ENCODE assay signal across 12 mouse cellular contexts in the genomic region with DNA sequence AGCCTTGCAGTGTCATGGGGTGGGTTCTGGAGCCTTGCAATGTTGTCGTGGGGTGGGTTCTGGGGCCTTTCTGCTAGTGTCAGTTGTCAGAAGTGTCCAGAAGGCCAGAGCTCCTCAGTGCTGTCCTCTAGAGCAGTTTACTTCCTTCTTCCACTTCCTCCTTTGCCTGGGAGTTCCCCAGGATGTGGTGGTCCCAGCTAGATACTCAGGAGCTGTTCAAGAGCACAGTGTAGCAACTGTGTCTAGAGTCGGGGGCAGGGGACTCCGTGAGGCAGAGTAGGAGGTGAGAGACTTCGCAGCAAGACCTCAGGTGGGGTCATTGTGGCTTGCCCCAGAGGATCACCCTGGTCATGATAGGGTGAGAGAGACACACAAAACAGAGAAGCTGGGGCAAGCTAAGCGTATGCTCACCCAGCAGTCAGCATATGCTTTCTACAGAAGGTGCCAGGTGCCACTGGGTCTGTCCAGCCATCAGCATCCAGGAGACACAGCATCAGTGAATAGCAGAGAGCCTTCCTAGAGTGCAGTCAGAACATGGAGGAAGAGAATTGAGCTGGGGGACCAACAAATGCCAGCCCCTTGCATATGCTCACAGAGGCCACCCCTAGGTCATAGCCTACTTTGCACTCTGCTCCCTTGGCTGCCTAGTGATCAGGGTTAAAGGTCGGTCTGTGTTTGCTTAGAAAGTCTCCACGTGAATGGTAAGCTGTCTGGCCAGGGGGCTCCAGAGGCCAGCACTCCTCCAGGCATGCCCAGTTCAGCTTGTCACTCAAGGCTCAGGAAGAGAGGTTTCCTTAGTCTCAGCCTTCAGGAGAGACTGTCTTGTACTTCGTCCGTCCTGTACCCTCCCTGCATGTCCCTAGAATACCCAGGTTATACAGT. TPM values are rescaled to one million over a fixed set of nuclear protein-coding genes. Genes with fewer than 3 reads are reported as not detected.
DNase-seq lines count a peak whose midpoint lies in the region; ATAC-seq lines count a peak whose summit lies in the region.
"Had no signal": no experiment of that assay in that cellular context is flagged by ENCODE, and none has a peak within 500 bp of the region (broad histone marks: within the 10 kb centered on the region; RNA-seq: fewer than 3 reads in every experiment).

No protein-coding gene starts in this region.

- no peak for DNase-seq in embryonic facial prominence, embryonic 11.5 days (ENCODE audit: low spot score)
- no peak for DNase-seq in embryonic facial prominence, embryonic 10.5 days (ENCODE audit: low spot score)
- DNase-seq in liver = no peak
- DNase-seq in intestine, embryonic 14.5 days (ENCODE audit: low spot score) = no peak
- DNase-seq in lung, postnatal 10 days = no peak
- no peak for DNase-seq in adrenal gland, postnatal 25 days
- DNase-seq: lung, embryonic 14.5 days had no signal

- H3K9ac ChIP-seq in embryonic facial prominence, embryonic 11.5 days (replicated peaks; ENCODE audit: low read length) = 0 out of 2 replicates have a peak overlapping the region, but pooled peaks have one; percentile 15
- no peak overlapping the region for H3K9ac ChIP-seq in liver, embryonic 12.5 days
- H3K9ac ChIP-seq in intestine, embryonic 14.5 days (ENCODE audit: low read length) = no peak overlapping the region
- H3K9ac ChIP-seq: heart, embryonic 15.5 days; lung, embryonic 14.5 days; midbrain, embryonic 13.5 days had no signal

- no peak overlapping the region for H3K4me3 ChIP-seq in embryonic facial prominence, embryonic 11.5 days (ENCODE audit: low read depth, low read length)
- no peak overlapping the region for H3K4me3 ChIP-seq in embryonic facial prominence, embryonic 10.5 days
- H3K4me3 ChIP-seq in liver, embryonic 12.5 days = no peak overlapping the region
- H3K4me3 ChIP-seq in intestine, embryonic 14.5 days (ENCODE audit: low read depth, low read length) = no peak overlapping the region
- H3K4me3 ChIP-seq: heart, embryonic 15.5 days; midbrain, embryonic 13.5 days had no signal

- no peak for ATAC-seq in embryonic facial prominence, embryonic 11.5 days (replicated peaks; ENCODE audit: insufficient number of reproducible peaks, low FRiP score, low TSS enrichment, low read depth)
- no peak for ATAC-seq in liver, embryonic 12.5 days
- peak; percentile 26; the same call in 1 of the 2 replicates for ATAC-seq in intestine, embryonic 14.5 days (replicated peaks; ENCODE audit: low FRiP score, low TSS enrichment, low read depth)
- peak; percentile 57; the same call in 1 of the 2 replicates for ATAC-seq in monocyte, adult 5-6 weeks (replicated peaks; ENCODE audit: insufficient number of reproducible peaks, low FRiP score, low TSS enrichment, poor library complexity, severe bottlenecking)
- ATAC-seq: midbrain, embryonic 13.5 days had no signal

- H3K4me1 ChIP-seq in embryonic facial prominence, embryonic 11.5 days (ENCODE audit: control insufficient read depth, insufficient read depth, low read length) = no peaks in the 10 kb centered on the region
- H3K4me1 ChIP-seq in embryonic facial prominence, embryonic 10.5 days = peaks cover 43% of the 10 kb centered on the region
- peaks cover 53% of the 10 kb centered on the region for H3K4me1 ChIP-seq in liver, embryonic 12.5 days
- H3K4me1 ChIP-seq in intestine, embryonic 14.5 days (replicated peaks; ENCODE audit: control insufficient read depth, insufficient read depth, low read length) = no peaks in the 10 kb centered on the region

- no peaks in the 10 kb centered on the region for H3K9me3 ChIP-seq in embryonic facial prominence, embryonic 11.5 days (replicated peaks; ENCODE audit: control insufficient read depth, low read length)
- H3K9me3 ChIP-seq in embryonic facial prominence, embryonic 10.5 days = no peaks in the 10 kb centered on the region
- no peaks in the 10 kb centered on the region for H3K9me3 ChIP-seq in liver, embryonic 12.5 days (replicated peaks)
- no peaks in the 10 kb centered on the region for H3K9me3 ChIP-seq in intestine, embryonic 14.5 days (ENCODE audit: control insufficient read depth, low read length)
- H3K9me3 ChIP-seq: heart, embryonic 15.5 days; midbrain, embryonic 13.5 days had no signal

- no peaks in the 10 kb centered on the region for H3K36me3 ChIP-seq in embryonic facial prominence, embryonic 11.5 days (replicated peaks; ENCODE audit: control insufficient read depth, insufficient read depth, low read depth, low read length)
- peaks cover 5% of the 10 kb centered on the region; the same call in 1 of the 2 replicates for H3K36me3 ChIP-seq in embryonic facial prominence, embryonic 10.5 days (replicated peaks)
- H3K36me3 ChIP-seq in liver, embryonic 12.5 days = peaks cover 2% of the 10 kb centered on the region; the same call in 1 of the 2 replicates
- no peaks in the 10 kb centered on the region for H3K36me3 ChIP-seq in intestine, embryonic 14.5 days (ENCODE audit: control insufficient read depth, insufficient read depth, low read length)
- H3K36me3 ChIP-seq: heart, embryonic 15.5 days; midbrain, embryonic 13.5 days had no signal

- no peaks in the 10 kb centered on the region for H3K27me3 ChIP-seq in embryonic facial prominence, embryonic 11.5 days (ENCODE audit: control insufficient read depth, insufficient read depth, low read length)
- H3K27me3 ChIP-seq in embryonic facial prominence, embryonic 10.5 days (replicated peaks; ENCODE audit: low read depth, poor library complexity, severe bottlenecking) = no peaks in the 10 kb centered on the region
- no peaks in the 10 kb centered on the region for H3K27me3 ChIP-seq in liver, embryonic 12.5 days (replicated peaks)
- no peaks in the 10 kb centered on the region for H3K27me3 ChIP-seq in intestine, embryonic 14.5 days (replicated peaks; ENCODE audit: control insufficient read depth, insufficient read depth, low read length)
- H3K27me3 ChIP-seq: heart, embryonic 15.5 days; midbrain, embryonic 13.5 days had no signal

- H3K4me2 ChIP-seq in embryonic facial prominence, embryonic 11.5 days (ENCODE audit: low read depth, low read length) = no peak overlapping the region
- no peak overlapping the region for H3K4me2 ChIP-seq in liver, embryonic 12.5 days
- no peak overlapping the region for H3K4me2 ChIP-seq in intestine, embryonic 14.5 days (ENCODE audit: low read length)
- H3K4me2 ChIP-seq: heart, embryonic 15.5 days; lung, embryonic 14.5 days; midbrain, embryonic 13.5 days had no signal

- no peak overlapping the region for H3K27ac ChIP-seq in embryonic facial prominence, embryonic 11.5 days (replicated peaks; ENCODE audit: low read depth, low read length)
- H3K27ac ChIP-seq in embryonic facial prominence, embryonic 10.5 days (replicated peaks) = no peak overlapping the region
- peak overlapping the region; percentile 22; the same call in 1 of the 2 replicates for H3K27ac ChIP-seq in liver, embryonic 12.5 days
- H3K27ac ChIP-seq in intestine, embryonic 14.5 days (ENCODE audit: low read depth) = no peak overlapping the region
- H3K27ac ChIP-seq: heart, embryonic 15.5 days; hindbrain, postnatal 0 days; midbrain, embryonic 13.5 days had no signal

- WGBS in embryonic facial prominence, embryonic 11.5 days = 58% methylated on average over 9 of the region's 9 CpGs
- WGBS in embryonic facial prominence, embryonic 10.5 days = 60% methylated on average over 9 of the region's 9 CpGs
- 62% methylated on average over 9 of the region's 9 CpGs for WGBS in liver, embryonic 12.5 days (ENCODE audit: insufficient replicate concordance)
- WGBS in intestine, embryonic 14.5 days = 65% methylated on average over 9 of the region's 9 CpGs

RNA-seq across cellular contexts. Expression of a gene that starts 49.0 kb away (rescaled TPM):
- polyA plus RNA-seq in embryonic facial prominence, embryonic 11.5 days (2014; fragmentation: Nextera tagmentation; extraction: Ambion mirVana) = 22.9 and 27.0 TPM in 2 replicates
- 37.5 and 38.5 TPM in 2 replicates for polyA plus RNA-seq in embryonic facial prominence, embryonic 10.5 days (2016; fragmentation: Nextera tagmentation; extraction: Ambion mirVana)
- polyA plus RNA-seq in liver, embryonic 12.5 days (2016; fragmentation: Nextera tagmentation; extraction: Ambion mirVana) = 24.4 and 30.2 TPM in 2 replicates
- polyA plus RNA-seq in intestine, embryonic 14.5 days (2014; fragmentation: Nextera tagmentation; extraction: Ambion mirVana) = 22.0 and 29.2 TPM in 2 replicates
- total RNA-seq in monocyte, adult 5-6 weeks (2017) = 15.9 to 22.4 TPM (median 22.2 TPM) in 3 replicates
- 19.1 and 25.0 TPM in 2 replicates for total RNA-seq in adrenal gland, postnatal 25 days (2021)

Comparison
In these comparisons a context has a peak if more than half of its experiments do, and no peak if none do; other contexts are left out.
1. ATAC-seq: peak in intestine, embryonic 14.5 days (single experiment) and monocyte, adult 5-6 weeks (single experiment); none in embryonic facial prominence, embryonic 11.5 days (single experiment) and liver, embryonic 12.5 days (single experiment).